27 mouse cellular contexts compared by ENCODE assay signal in genomic region chr10:119138237-119138636, GRCm38 (mm10).
DNase-seq lines count a peak whose midpoint lies in the region; ATAC-seq and TF ChIP-seq lines count a peak whose summit lies in the region.
"Had no signal": no experiment of that assay in that cellular context is flagged by ENCODE, and none has a peak within 500 bp of the region (broad histone marks: within the 10 kb centered on the region; RNA-seq: fewer than 3 reads in every experiment).

No protein-coding gene starts in this region.

- DNase-seq in liver: peak; percentile 14
- no peak for DNase-seq in liver, postnatal 0 days
- DNase-seq in lung, postnatal 0 days (ENCODE audit: low spot score): no peak
- peak; percentile 25 for DNase-seq in yolk sac, embryonic 10.5 days (ENCODE audit: low spot score)
- DNase-seq in cerebellum, adult 11 months: no peak
- DNase-seq: adrenal gland, adult 8-10 months; adrenal gland, postnatal 14 days; adrenal gland, postnatal 36 days; cerebellum, adult 18-20 months; cerebellum, adult 8-10 months; cerebellum, adult 9-11 months; cerebellum, postnatal 14 days; cerebellum, postnatal 36 days; embryo, embryonic 11 days; forebrain, postnatal 0 days had no signal

- no peak for ATAC-seq in liver, postnatal 0 days
- ATAC-seq in lung, embryonic 15.5 days (ENCODE audit: borderline replicate concordance, extremely low read depth, low FRiP score, low TSS enrichment): no peak
- ATAC-seq in lung, postnatal 0 days: no peak
- ATAC-seq in liver, embryonic 15.5 days (ENCODE audit: insufficient read depth): peak; percentile 34; the same call in 1 of the 2 replicates
- no peak for ATAC-seq in CD4-positive, CD25-positive, alpha-beta regulatory T cell, adult 4 months
- ATAC-seq: activated CD4-positive, CD25-positive, alpha-beta regulatory T cell, adult 4 months; forebrain, embryonic 13.5 days; forebrain, embryonic 15.5 days; forebrain, postnatal 0 days; Patski had no signal

- H3K4me1 ChIP-seq in liver, postnatal 0 days (ENCODE audit: insufficient read depth): no peaks in the 10 kb centered on the region
- H3K4me1 ChIP-seq in lung, embryonic 15.5 days: peaks cover 6% of the 10 kb centered on the region
- no peaks in the 10 kb centered on the region for H3K4me1 ChIP-seq in lung, postnatal 0 days (ENCODE audit: insufficient read depth, low read depth, low read length)
- peaks cover 15% of the 10 kb centered on the region; the same call in 1 of the 2 replicates for H3K4me1 ChIP-seq in liver, embryonic 15.5 days (replicated peaks)
- H3K4me1 ChIP-seq: embryonic facial prominence, embryonic 13.5 days; embryonic facial prominence, embryonic 15.5 days; forebrain, embryonic 13.5 days; forebrain, embryonic 15.5 days had no signal

- no peak for TF ChIP-seq EP300 in liver, postnatal 0 days (IDR thresholded peaks at IDR 0.05; ENCODE audit: low read depth)
- no peak for TF ChIP-seq EP300 in lung, postnatal 0 days (IDR thresholded peaks at IDR 0.05)

- no peaks in the 10 kb centered on the region for H3K9me3 ChIP-seq in liver, postnatal 0 days (ENCODE audit: low read length)
- H3K9me3 ChIP-seq in lung, embryonic 15.5 days: no peaks in the 10 kb centered on the region
- no peaks in the 10 kb centered on the region for H3K9me3 ChIP-seq in lung, postnatal 0 days (ENCODE audit: low read length)
- H3K9me3 ChIP-seq in liver, embryonic 15.5 days (replicated peaks): no peaks in the 10 kb centered on the region
- H3K9me3 ChIP-seq: embryonic facial prominence, embryonic 13.5 days; embryonic facial prominence, embryonic 15.5 days; forebrain, embryonic 13.5 days; forebrain, embryonic 15.5 days; G1E had no signal

- no peaks in the 10 kb centered on the region for H3K27me3 ChIP-seq in liver, postnatal 0 days (ENCODE audit: insufficient read depth, low read length)
- H3K27me3 ChIP-seq in lung, embryonic 15.5 days: no peaks in the 10 kb centered on the region
- H3K27me3 ChIP-seq in lung, postnatal 0 days (replicated peaks; ENCODE audit: insufficient read depth, low read length): no peaks in the 10 kb centered on the region
- H3K27me3 ChIP-seq in liver, embryonic 15.5 days: no peaks in the 10 kb centered on the region
- H3K27me3 ChIP-seq: CH12.LX; embryonic facial prominence, embryonic 13.5 days; embryonic facial prominence, embryonic 15.5 days; forebrain, embryonic 13.5 days; forebrain, embryonic 15.5 days; Patski had no signal

- no peak overlapping the region for H3K27ac ChIP-seq in liver, postnatal 0 days (ENCODE audit: low read depth)
- 0 out of 2 replicates have a peak overlapping the region, but pooled peaks have one; percentile 15 for H3K27ac ChIP-seq in lung, embryonic 15.5 days
- no peak overlapping the region for H3K27ac ChIP-seq in lung, postnatal 0 days (ENCODE audit: low read length)
- no peak overlapping the region for H3K27ac ChIP-seq in liver, embryonic 15.5 days (replicated peaks)
- H3K27ac ChIP-seq: embryonic facial prominence, embryonic 13.5 days; embryonic facial prominence, embryonic 15.5 days; forebrain, embryonic 13.5 days; forebrain, embryonic 15.5 days had no signal

- no peak overlapping the region for H3K4me2 ChIP-seq in liver, postnatal 0 days (ENCODE audit: low read depth, low read length)
- no peak overlapping the region for H3K4me2 ChIP-seq in lung, embryonic 15.5 days
- no peak overlapping the region for H3K4me2 ChIP-seq in lung, postnatal 0 days (replicated peaks; ENCODE audit: low read depth, low read length)
- no peak overlapping the region for H3K4me2 ChIP-seq in liver, embryonic 15.5 days
- H3K4me2 ChIP-seq: embryonic facial prominence, embryonic 13.5 days; embryonic facial prominence, embryonic 15.5 days; forebrain, embryonic 13.5 days; forebrain, embryonic 15.5 days had no signal

- H3K4me3 ChIP-seq in liver, postnatal 0 days (ENCODE audit: low read depth, low read length): no peak overlapping the region
- no peak overlapping the region for H3K4me3 ChIP-seq in lung, embryonic 15.5 days
- no peak overlapping the region for H3K4me3 ChIP-seq in lung, postnatal 0 days (ENCODE audit: low read depth, low read length)
- H3K4me3 ChIP-seq in liver, embryonic 15.5 days (replicated peaks): no peak overlapping the region
- H3K4me3 ChIP-seq: embryonic facial prominence, embryonic 13.5 days; embryonic facial prominence, embryonic 15.5 days; erythroblast, embryonic 14.5 days; forebrain, embryonic 13.5 days; forebrain, embryonic 15.5 days had no signal

- TF ChIP-seq CTCF in liver, postnatal 0 days (IDR thresholded peaks at IDR 0.05; ENCODE audit: low read depth): no peak
- no peak for TF ChIP-seq CTCF in lung, postnatal 0 days (IDR thresholded peaks at IDR 0.05)

- WGBS in liver, postnatal 0 days (ENCODE audit: insufficient replicate concordance): 66% methylated on average over 6 of the region's 6 CpGs
- WGBS in lung, embryonic 15.5 days: 40% methylated on average over 6 of the region's 6 CpGs
- 30% methylated on average over 6 of the region's 6 CpGs for WGBS in lung, postnatal 0 days
- 66% methylated on average over 6 of the region's 6 CpGs for WGBS in liver, embryonic 15.5 days (ENCODE audit: insufficient replicate concordance)

- H3K36me3 ChIP-seq in liver, postnatal 0 days (replicated peaks; ENCODE audit: insufficient read depth, low read length): no peaks in the 10 kb centered on the region
- H3K36me3 ChIP-seq in lung, embryonic 15.5 days: no peaks in the 10 kb centered on the region
- no peaks in the 10 kb centered on the region for H3K36me3 ChIP-seq in lung, postnatal 0 days (ENCODE audit: insufficient read depth, low read length)
- no peaks in the 10 kb centered on the region for H3K36me3 ChIP-seq in liver, embryonic 15.5 days (replicated peaks)
- H3K36me3 ChIP-seq: embryonic facial prominence, embryonic 13.5 days; embryonic facial prominence, embryonic 15.5 days; forebrain, embryonic 15.5 days; G1E had no signal

- no peak overlapping the region for H3K9ac ChIP-seq in liver, postnatal 0 days (replicated peaks)
- no peak overlapping the region for H3K9ac ChIP-seq in lung, embryonic 15.5 days
- H3K9ac ChIP-seq in lung, postnatal 0 days (replicated peaks; ENCODE audit: low read depth): no peak overlapping the region
- no peak overlapping the region for H3K9ac ChIP-seq in liver, embryonic 15.5 days
- H3K9ac ChIP-seq: embryonic facial prominence, embryonic 13.5 days; embryonic facial prominence, embryonic 15.5 days; forebrain, embryonic 13.5 days; forebrain, embryonic 15.5 days; forebrain, postnatal 0 days had no signal

Comparison
In these comparisons a context has a peak if more than half of its experiments do, and no peak if none do; other contexts are left out.
1. DNase-seq: peak in liver (single experiment) and yolk sac, embryonic 10.5 days (single experiment); none in liver, postnatal 0 days (single experiment), lung, postnatal 0 days (single experiment) and cerebellum, adult 11 months (single experiment).